Mouse (Mus musculus) E14TG2a.4 (cell line): ENCODE results near the gene Ints11.

Experiments used
- CTCF ChIP-seq: conservative IDR thresholded peaks from 2 replicates; pipeline ENCODE4 v1.5.1; 2014; ENCODE audit warnings: low read length
- NANOG ChIP-seq: IDR thresholded peaks from 2 replicates; pipeline ENCODE4 v1.6.1; 2014; ENCODE audit warnings: borderline replicate concordance, low read length, mixed read lengths
- POU5F1 ChIP-seq: IDR thresholded peaks from 2 replicates; pipeline ENCODE4 v1.6.1; 2014; ENCODE audit warnings: low read length, borderline replicate concordance

GRCm38 (mm10) chr4:155932031-155932430 lies 62.7 kb downstream of the Ints11 start:
- no peak for TF ChIP-seq CTCF
- TF ChIP-seq NANOG = no peak
- no peak for TF ChIP-seq POU5F1
